Mouse (Mus musculus) heart, postnatal 0 days (tissue): ENCODE measurements around the gene Gm5426.

Experiments
- CTCF ChIP-seq: IDR thresholded peaks from 2 replicates; pipeline ENCODE4 v1.5.1; 2016; ENCODE audit warnings: antibody characterized with exemption, control low read depth, low read depth
- EP300 ChIP-seq: IDR thresholded peaks from 2 replicates; pipeline ENCODE4 v1.6.1; 2016; ENCODE audit warnings: antibody characterized with exemption, low read depth

DNA sequence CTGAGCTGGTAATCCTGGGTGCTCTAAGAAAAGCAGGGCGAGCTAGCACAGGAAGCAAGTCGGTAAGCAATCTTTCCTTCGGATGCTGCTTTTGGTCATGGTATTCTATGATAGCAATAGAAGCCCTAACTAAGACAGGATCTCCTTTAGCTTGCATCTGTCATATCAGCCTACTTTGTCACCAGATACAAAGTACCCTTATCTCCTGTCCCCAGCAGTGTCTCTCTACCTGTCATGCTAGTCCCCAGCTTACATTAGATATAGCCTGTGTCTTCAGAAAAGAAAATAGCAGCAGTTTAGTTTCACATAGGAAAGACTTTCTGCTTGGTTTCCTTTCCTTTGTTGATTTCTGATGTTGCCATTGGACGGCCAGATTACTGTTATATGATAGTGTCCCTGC lies 31.8 kb upstream of the Gm5426 start:
- TF ChIP-seq CTCF (no peak), EP300 (no peak)
